Mouse (Mus musculus) embryonic facial prominence, embryonic 10.5 days (tissue): ENCODE measurements around the gene Rimklb. TPM values are rescaled to one million over a fixed set of nuclear protein-coding genes. Genes with fewer than 3 reads are reported as not detected.
"Not testable (repeated sequence)": the region's sequence is repeated elsewhere in the genome, so short reads cannot be mapped to it uniquely, and the experiment has no call there.

Experiments
- DNase-seq: peaks from one replicate; pipeline ENCODE4 v3.0.0-alpha.2; 2017; ENCODE audit warnings: low spot score
- H3K27ac ChIP-seq: fragments of 300-500 bp; sonication (generic); replicated peaks from 2 replicates; pipeline ENCODE4 v1.5.1; 2016; ENCODE audit warnings: mild to moderate bottlenecking
- H3K27me3 ChIP-seq: fragments of 300-500 bp; sonication (generic); replicated peaks from 2 replicates; pipeline ENCODE4 v1.6.1; 2016; ENCODE audit warnings: low read depth, mild to moderate bottlenecking; ENCODE audit not compliant: poor library complexity, severe bottlenecking
- H3K36me3 ChIP-seq: fragments of 300-500 bp; sonication (generic); replicated peaks from 2 replicates; pipeline ENCODE4 v1.6.1; 2016; ENCODE audit warnings: mild to moderate bottlenecking, moderate library complexity
- H3K4me1 ChIP-seq: fragments of 300-500 bp; sonication (generic); 2 replicates; pipeline ENCODE4 v1.6.1; 2016
- H3K4me3 ChIP-seq: fragments of 300-500 bp; sonication (generic); 2 replicates; pipeline ENCODE4 v1.5.1; 2016; ENCODE audit warnings: mild to moderate bottlenecking, moderate library complexity
- H3K9me3 ChIP-seq: fragments of 300-500 bp; sonication (generic); 2 replicates; pipeline ENCODE4 v1.6.1; 2016; ENCODE audit warnings: mild to moderate bottlenecking
- WGBS: fragments of 180-500 bp; shearing (Covaris S2); methylation state at CpG from one replicate; pipeline ENCODE4 v1.1.7; 2016; 5-methylcytosine and 5-hydroxymethylcytosine counted together
- polyA plus RNA-seq: library from polyadenylated mRNA; unstranded; fragments of >200 nt; fragmentation: Nextera tagmentation; extraction: Ambion mirVana; gene quantifications from 2 replicates; pipeline ENCODE4 v1.2.1, GENCODE M21; 2016

The Rimklb gene
- polyA plus RNA-seq = 35.9 and 40.3 TPM in 2 replicates

- no peak for DNase-seq
- Histone ChIP-seq H3K4me1 (peaks cover 28% of the 10 kb centered on the region), H3K36me3 (no peaks in the 10 kb centered on the region), H3K27me3 (0 out of 2 replicates have a peak, but pooled peaks cover 5% of the 10 kb centered on the region), H3K27ac (no peak within 1 kb of the TSS), H3K4me3 (no peak within 1 kb of the TSS), H3K9me3 (no peaks in the 10 kb centered on the region)
- WGBS = 86% methylated on average over 5 of the region's 5 CpGs
Observed at GRCm38 (mm10) chr6:122498661-122499060, at the start of gene Rimklb. Rimklb (minus strand) TSS chr6:122498761.

GRCm38 (mm10) chr6:122545948-122546347 is 47.4 kb upstream of the Rimklb start:
- DNase-seq = no peak
- Histone ChIP-seq H3K9me3 (no peaks in the 10 kb centered on the region), H3K4me3 (no peak overlapping the region), H3K27me3 (no peaks in the 10 kb centered on the region), H3K4me1 (no peaks in the 10 kb centered on the region), H3K27ac (no peak overlapping the region), H3K36me3 (no peaks in the 10 kb centered on the region)
- WGBS = 82% methylated on average over 10 of the region's 10 CpGs

GRCm38 (mm10) chr6:122545289-122545882 is 46.8 kb upstream of the Rimklb start:
- H3K9me3 ChIP-seq = no peaks in the 10 kb centered on the region
- H3K4me1 ChIP-seq = no peaks in the 10 kb centered on the region
- no peaks in the 10 kb centered on the region for H3K27me3 ChIP-seq
- WGBS = 76% methylated on average over 9 of the region's 9 CpGs
- no peak overlapping the region for H3K27ac ChIP-seq
- no peak overlapping the region for H3K4me3 ChIP-seq
- no peak for DNase-seq
- no peaks in the 10 kb centered on the region for H3K36me3 ChIP-seq

- Histone ChIP-seq H3K4me3 (no peak overlapping the region), H3K9me3 (no peaks in the 10 kb centered on the region), H3K4me1 (no peaks in the 10 kb centered on the region), H3K36me3 (no peaks in the 10 kb centered on the region), H3K27me3 (no peaks in the 10 kb centered on the region), H3K27ac (no peak overlapping the region)
- 88% methylated on average over 1 of the region's 1 CpGs for WGBS
- DNase-seq = no peak
Observed at GRCm38 (mm10) chr6:122544672-122545071, 46.1 kb upstream of the Rimklb start.

- WGBS = 82% methylated on average over 5 of the region's 5 CpGs
- Histone ChIP-seq H3K27me3 (no peaks in the 10 kb centered on the region), H3K4me1 (no peaks in the 10 kb centered on the region), H3K4me3 (no peak overlapping the region), H3K36me3 (no peaks in the 10 kb centered on the region), H3K9me3 (no peaks in the 10 kb centered on the region), H3K27ac (no peak overlapping the region)
- DNase-seq = no peak
Observed at GRCm38 (mm10) chr6:122543574-122543973, 45.0 kb upstream of the Rimklb start.

GRCm38 (mm10) chr6:122542459-122542858 is 43.9 kb upstream of the Rimklb start:
- not testable (repeated sequence) for H3K9me3 ChIP-seq, H3K36me3 ChIP-seq, H3K27ac ChIP-seq, DNase-seq, H3K4me1 ChIP-seq, H3K27me3 ChIP-seq, H3K4me3 ChIP-seq
- 79% methylated on average over 5 of the region's 5 CpGs for WGBS

- Histone ChIP-seq H3K9me3 (no peaks in the 10 kb centered on the region), H3K4me3 (no peak overlapping the region), H3K4me1 (no peaks in the 10 kb centered on the region), H3K27ac (no peak overlapping the region), H3K27me3 (no peaks in the 10 kb centered on the region), H3K36me3 (no peaks in the 10 kb centered on the region)
- 84% methylated on average over 9 of the region's 9 CpGs for WGBS
- DNase-seq = no peak
Observed at GRCm38 (mm10) chr6:122539564-122539963, 41.0 kb upstream of the Rimklb start.

- H3K27ac ChIP-seq = no peak overlapping the region
- H3K27me3 ChIP-seq = no peaks in the 10 kb centered on the region
- DNase-seq = no peak
- WGBS = 31% methylated on average over 3 of the region's 3 CpGs
- H3K9me3 ChIP-seq = no peaks in the 10 kb centered on the region
- H3K36me3 ChIP-seq = no peaks in the 10 kb centered on the region
- no peak overlapping the region for H3K4me3 ChIP-seq
- H3K4me1 ChIP-seq = peaks cover 13% of the 10 kb centered on the region
Observed at GRCm38 (mm10) chr6:122534032-122534431, 35.5 kb upstream of the Rimklb start.

- Histone ChIP-seq H3K4me1 (peaks cover 13% of the 10 kb centered on the region), H3K36me3 (no peaks in the 10 kb centered on the region), H3K27me3 (no peaks in the 10 kb centered on the region), H3K27ac (peak overlapping the region; percentile 68), H3K9me3 (no peaks in the 10 kb centered on the region), H3K4me3 (peak overlapping the region; percentile 36; the same call in 1 of the 2 replicates)
- WGBS = 15% methylated on average over 4 of the region's 4 CpGs
- DNase-seq = peak; percentile 33
Observed at GRCm38 (mm10) chr6:122532883-122533302, 34.3 kb upstream of the Rimklb start.

- Histone ChIP-seq H3K27ac (peak overlapping the region; percentile 54), H3K4me1 (peaks cover 13% of the 10 kb centered on the region), H3K9me3 (no peaks in the 10 kb centered on the region), H3K4me3 (no peak overlapping the region), H3K27me3 (no peaks in the 10 kb centered on the region), H3K36me3 (no peaks in the 10 kb centered on the region)
- peak; percentile 24 for DNase-seq
- 64% methylated on average over 8 of the region's 8 CpGs for WGBS
Observed at GRCm38 (mm10) chr6:122531466-122532174, 33.1 kb upstream of the Rimklb start.

- 80% methylated on average over 11 of the region's 11 CpGs for WGBS
- H3K27me3 ChIP-seq = no peaks in the 10 kb centered on the region
- H3K4me3 ChIP-seq = no peak overlapping the region
Observed at GRCm38 (mm10) chr6:122528136-122528535, 29.6 kb upstream of the Rimklb start.

GRCm38 (mm10) chr6:122527596-122527995 is 29.0 kb upstream of the Rimklb start:
- no peak overlapping the region for H3K27ac ChIP-seq
- 0 out of 2 replicates have a peak, but pooled peaks cover 5% of the 10 kb centered on the region for H3K4me1 ChIP-seq
- DNase-seq = no peak
- H3K36me3 ChIP-seq = no peaks in the 10 kb centered on the region
- H3K4me3 ChIP-seq = no peak overlapping the region
- no peaks in the 10 kb centered on the region for H3K27me3 ChIP-seq
- 65% methylated on average over 12 of the region's 12 CpGs for WGBS
- no peaks in the 10 kb centered on the region for H3K9me3 ChIP-seq

More at GRCm38 (mm10) chr6:122528136-122528535, 29.6 kb upstream of the Rimklb start:
- Histone ChIP-seq H3K4me1 (peaks cover 10% of the 10 kb centered on the region), H3K27ac (no peak overlapping the region), H3K9me3 (no peaks in the 10 kb centered on the region), H3K36me3 (no peaks in the 10 kb centered on the region)
- no peak for DNase-seq

GRCm38 (mm10) chr6:122523289-122523688 is 24.7 kb upstream of the Rimklb start:
- Histone ChIP-seq H3K9me3 (no peaks in the 10 kb centered on the region), H3K27ac (no peak overlapping the region), H3K27me3 (no peaks in the 10 kb centered on the region), H3K4me3 (no peak overlapping the region), H3K4me1 (no peaks in the 10 kb centered on the region), H3K36me3 (no peaks in the 10 kb centered on the region)
- WGBS = 82% methylated on average over 8 of the region's 8 CpGs
- no peak for DNase-seq
